Mouse (Mus musculus): ENCODE results near the gene Snhg11.

Snhg11 gene

DNA sequence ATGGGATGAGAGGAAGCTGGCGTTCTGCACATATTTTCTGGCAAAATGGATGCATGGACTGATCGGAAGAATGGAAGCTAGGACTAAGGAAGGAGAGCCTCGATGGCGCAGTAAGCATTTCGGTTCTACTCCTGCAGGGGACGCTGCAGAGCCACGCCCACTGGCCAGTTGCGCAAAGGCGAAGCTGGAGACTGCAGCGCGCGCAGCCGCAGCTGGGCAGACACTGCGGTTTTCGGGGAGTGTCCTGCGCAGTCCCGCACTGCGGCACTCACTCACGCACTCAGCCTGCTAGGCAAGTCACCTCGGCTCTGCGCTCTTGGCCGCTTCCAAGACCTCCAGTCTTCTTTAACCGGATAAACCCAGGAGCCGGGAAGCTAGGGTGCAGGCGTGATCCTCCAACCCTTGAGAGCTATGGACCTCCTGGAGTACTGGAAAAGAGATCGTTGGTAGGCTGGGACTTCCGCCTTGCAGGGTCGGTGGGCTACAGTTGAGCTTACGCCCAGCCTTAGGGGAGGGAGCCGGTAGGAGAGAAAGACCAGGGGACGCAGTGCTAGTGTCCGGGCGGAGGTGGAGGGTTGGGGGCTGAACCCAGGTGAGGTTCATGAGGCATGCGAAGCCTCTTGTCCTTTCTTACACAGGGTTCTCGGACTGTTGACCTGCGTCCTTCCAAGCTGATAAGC lies at the start of gene Snhg11:
Gene Snhg11, plus strand, starts transcription at position 196 of the 680 bp plus-strand sequence.
- peak; percentile 90 for DNase-seq (ENCODE audit: low spot score)

DNA sequence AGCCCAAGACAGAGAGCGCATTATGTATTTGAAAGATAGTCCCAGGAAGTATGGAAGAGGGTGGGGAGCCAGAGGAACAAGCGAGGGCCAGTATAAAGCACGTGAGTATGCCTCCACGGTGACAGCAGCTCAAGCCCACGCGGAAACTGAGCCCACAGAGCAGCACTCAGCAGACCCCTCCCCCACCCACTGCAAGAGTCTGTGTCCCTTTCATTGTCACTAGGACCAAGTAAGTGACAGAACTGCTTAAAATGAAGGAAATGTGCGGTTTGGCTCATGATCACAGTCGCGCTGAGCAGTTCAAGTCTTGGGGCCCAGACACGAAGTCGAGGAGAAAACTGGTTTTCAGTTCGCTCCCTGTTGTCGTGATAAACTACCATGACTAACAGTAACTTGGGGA lies 41.1 kb upstream of the Snhg11 start:
- DNase-seq (ENCODE audit: low spot score), result no peak

DNA sequence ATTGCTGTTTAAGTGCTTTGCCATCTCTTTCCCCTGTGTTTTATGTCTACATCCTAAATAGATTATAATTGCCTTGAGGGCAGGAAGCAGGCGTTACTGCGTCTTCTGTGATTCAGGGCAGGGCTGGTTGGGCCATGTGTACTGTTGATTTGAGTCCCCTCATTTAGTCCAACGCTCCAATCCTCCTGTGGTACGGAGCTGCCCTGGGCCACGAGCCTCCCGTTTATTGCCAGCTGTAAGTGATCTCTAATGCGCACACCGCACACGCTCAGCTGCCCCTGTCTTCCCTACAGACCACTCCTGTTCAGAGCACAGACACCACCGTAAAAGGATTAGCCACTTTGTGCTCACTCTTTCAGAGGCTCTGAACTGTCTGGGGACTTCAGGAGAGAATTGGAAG lies 37.7 kb upstream of the Snhg11 start:
- DNase-seq (ENCODE audit: low spot score), result no peak

DNA sequence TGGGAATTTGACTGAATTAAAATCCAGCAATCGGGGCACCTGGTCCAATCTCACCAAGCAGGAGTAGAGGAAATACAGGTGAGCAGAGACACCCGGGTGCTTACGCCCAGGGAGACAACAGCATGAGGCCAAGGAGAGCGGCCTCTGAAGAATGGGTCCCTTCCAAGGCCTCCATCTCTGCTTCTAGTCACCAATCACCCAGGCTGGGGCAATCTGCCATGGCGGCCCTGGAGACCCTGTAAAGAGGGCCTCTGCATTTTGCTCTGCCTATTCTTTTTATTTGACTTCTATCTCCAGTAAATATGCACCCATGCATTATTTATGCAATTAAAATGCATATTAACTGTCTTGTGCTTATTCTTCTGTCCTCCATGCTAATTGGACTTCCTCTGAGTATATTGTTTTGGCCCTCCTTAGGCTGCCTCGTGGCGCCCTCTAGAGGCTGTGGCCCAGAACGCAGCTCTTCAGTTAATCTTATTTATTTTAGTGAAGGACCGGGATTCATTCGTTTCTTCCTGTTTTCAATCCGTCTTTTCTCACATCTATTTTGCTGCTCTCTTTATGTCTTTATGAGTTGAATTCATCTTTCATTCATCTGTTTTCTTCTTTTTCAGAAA lies 35.4 kb upstream of the Snhg11 start:
- peak; percentile 63 for DNase-seq (ENCODE audit: low spot score)

GRCm38 (mm10) chr2:158341324-158341723 lies 34.1 kb upstream of the Snhg11 start:
- DNase-seq (ENCODE audit: low spot score), result no peak

DNA sequence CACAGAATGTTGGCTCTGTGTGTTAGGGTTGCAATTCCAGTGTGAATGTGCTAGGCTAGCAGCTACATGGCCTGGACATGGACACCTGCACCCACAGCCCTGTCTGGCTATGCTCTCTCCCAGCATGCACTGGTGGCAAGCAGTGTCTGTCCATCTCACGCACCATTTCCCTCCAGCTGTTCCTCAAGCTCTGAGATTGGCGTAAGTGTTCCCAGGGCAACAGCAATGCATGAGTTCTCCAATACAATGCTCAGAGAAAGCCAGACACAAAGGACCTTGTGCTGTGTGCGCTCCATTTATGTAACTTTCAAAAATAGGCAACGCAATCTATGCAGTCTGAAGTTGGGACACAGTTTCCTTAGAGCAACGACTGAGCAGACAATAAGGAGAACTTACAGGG lies 31.9 kb upstream of the Snhg11 start:
- peak; percentile 76 for DNase-seq (ENCODE audit: low spot score)

DNA sequence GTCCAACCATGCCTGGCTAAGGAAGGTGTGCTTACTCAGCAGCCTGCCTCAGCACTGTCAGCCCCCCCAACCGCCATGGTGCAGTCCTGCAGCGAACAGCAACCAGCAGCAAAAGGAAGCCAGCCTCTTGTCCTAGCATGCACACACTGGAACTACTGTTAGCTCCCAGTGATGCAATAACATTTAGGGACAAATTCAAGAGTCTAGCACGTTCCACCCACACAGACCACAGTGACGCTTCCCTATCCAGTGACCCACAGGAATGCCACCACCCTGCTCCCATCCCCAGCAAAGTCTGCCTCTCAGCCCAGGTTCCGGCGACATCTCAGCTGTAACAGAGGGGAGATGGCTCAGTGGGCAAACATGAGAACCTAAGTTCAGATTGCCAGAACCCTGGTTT lies 29.0 kb upstream of the Snhg11 start:
- DNase-seq (ENCODE audit: low spot score), result no peak

DNA sequence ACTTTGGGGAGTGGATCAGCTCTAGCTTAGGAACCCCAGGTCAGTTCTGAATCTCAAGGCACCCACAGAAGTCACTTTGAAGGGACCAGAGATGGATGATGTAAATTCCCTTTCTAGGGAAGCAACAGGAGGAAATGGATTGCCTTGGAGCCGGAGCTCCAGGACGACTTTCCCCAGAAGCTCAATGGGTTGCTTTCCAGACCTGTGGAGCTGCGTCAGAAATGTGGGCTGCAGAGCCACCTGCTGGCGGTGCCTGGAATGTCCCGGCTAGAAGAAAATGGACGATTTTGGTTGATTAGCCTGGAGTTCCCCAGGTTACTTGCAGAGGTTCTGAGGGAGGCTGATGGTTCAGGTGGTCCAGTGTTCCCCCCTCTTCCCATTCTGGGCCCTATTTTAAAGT lies 27.6 kb upstream of the Snhg11 start:
- peak; percentile 77 for DNase-seq (ENCODE audit: low spot score)

- DNase-seq (ENCODE audit: low spot score), result no peak
These were observed 22.5 kb upstream of the Snhg11 start for GRCm38 (mm10) chr2:158352801-158353520.

DNA sequence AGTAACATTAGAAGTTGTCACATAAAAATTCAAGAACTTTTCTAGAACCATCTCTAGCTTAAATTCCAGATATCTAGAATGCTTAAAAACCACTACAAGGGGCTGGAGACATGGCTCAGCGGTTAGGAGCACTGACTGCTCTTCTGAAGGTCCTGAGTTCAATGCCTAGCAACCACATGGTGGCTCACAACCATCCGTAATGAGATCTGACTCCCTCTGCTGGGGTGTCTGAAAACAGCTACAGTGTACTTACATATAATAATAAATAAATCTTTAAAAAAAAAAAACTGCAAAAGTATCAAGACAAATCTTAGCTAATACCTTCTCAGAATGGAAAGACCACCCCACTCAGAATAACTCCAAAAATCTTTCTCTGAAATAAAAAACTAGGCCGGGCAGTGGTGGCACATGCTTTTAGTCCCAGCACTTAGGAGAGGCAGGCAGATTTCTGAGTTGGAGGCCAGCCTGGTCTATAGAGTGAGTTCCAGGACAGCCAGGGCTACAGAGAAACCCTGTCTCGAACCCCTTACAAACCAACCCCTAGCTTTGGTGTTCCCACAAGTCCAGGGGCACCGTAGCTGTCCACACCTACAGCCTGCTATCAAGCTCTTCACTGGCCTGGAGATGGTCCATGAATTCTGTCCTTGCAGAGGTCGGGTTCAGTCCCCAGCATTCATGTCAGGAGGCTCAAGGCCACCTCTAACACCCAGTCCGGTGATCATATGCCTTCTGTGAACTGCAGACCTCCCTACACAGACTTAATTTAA lies 20.9 kb upstream of the Snhg11 start:
- no peak for DNase-seq (ENCODE audit: low spot score)

- DNase-seq (ENCODE audit: low spot score), result no peak
These were observed 20.2 kb upstream of the Snhg11 start for GRCm38 (mm10) chr2:158355238-158355637.

GRCm38 (mm10) chr2:158356121-158356520 lies 19.3 kb upstream of the Snhg11 start:
- no peak for DNase-seq (ENCODE audit: low spot score)

- no peak for DNase-seq (ENCODE audit: low spot score)
These were observed 15.4 kb upstream of the Snhg11 start for GRCm38 (mm10) chr2:158359757-158360620.

DNA sequence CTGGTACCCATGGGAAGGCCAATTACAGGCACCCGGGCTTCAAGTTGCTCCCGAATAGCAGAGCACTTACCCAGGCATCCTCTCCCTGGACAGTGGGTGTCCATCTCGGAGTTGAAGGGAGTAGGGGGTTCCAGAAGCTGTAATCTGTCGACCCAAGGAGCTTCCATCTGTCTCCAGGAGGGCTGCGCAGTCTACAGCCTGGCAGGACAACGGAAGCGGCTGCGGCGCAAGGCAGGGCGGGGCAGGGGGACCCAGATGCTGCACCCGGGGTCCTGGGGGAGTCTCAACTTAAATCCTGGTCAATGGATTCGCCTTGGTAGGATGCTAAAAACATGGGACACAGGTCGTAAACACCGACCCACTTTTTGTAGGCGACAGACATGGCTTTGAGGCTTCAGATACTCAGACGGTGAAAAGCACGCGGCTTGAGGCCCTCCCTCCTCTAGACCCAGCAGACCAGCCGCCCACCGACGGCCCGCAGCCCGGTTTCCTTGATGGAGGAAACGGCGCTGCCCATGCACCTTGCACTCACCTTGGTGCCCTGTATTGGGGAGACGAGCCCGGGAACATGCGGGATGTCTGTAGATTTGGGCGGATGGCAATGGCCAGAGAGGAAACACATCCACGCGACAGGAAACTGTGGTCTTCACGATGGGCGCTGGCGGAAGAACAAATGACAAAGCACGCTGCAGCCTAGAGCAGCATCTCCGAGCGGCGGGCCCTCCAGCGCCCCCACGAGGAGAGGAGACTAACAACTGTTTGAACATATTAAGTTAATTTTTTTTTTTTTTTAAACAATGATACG lies 14.4 kb upstream of the Snhg11 start:
- DNase-seq (ENCODE audit: low spot score), result peak; percentile 96

DNA sequence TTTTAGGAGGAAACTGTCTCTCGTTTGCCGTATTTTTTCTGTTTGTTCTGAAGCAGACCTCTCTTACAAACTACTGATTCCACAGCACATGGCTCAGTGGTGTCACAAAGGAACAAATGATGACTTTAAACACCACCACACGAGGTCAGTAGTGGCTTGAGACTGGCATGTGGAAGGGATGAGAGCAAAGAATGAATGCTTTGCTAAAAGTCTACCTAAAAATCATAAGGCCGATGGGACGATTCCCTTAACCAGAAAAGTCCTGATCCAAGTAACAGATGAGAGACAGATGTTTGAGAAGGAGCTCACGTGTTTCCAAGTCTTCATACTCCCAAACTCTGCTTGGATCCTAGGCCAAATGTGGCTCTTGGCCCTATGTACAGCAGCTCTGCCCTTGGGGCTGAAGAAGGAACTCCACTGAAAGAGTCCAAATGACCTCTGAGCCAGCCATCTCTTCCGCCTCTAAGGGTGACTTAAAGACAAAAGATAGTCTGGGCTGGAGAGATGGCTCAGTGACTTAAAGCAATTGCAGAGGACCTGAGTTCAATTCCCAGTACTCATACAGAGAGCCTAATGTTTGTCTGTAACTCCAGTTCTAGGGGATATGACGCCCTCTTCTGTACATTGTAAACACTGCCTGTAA lies 13.6 kb upstream of the Snhg11 start:
- no peak for DNase-seq (ENCODE audit: low spot score)

DNA sequence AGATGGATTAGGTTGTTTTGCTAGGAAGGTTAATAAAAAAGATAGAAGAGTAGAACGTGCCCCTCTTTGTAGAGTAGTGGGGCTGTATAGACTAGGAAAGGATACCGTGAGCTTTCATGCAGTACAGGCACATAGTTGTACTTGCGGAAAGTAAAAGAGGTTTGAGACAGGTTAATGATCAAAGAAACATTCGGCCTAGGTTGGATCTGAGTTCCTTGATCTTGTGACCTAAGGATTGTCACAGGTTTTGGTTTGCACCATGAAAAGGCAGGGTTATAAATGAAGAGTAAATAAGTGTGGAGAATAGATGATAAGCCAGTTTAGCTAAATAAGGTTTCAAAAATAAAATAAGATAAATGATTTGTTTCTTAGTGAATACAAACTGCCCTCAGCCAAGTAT lies 11.3 kb upstream of the Snhg11 start:
- no peak for DNase-seq (ENCODE audit: low spot score)

DNA sequence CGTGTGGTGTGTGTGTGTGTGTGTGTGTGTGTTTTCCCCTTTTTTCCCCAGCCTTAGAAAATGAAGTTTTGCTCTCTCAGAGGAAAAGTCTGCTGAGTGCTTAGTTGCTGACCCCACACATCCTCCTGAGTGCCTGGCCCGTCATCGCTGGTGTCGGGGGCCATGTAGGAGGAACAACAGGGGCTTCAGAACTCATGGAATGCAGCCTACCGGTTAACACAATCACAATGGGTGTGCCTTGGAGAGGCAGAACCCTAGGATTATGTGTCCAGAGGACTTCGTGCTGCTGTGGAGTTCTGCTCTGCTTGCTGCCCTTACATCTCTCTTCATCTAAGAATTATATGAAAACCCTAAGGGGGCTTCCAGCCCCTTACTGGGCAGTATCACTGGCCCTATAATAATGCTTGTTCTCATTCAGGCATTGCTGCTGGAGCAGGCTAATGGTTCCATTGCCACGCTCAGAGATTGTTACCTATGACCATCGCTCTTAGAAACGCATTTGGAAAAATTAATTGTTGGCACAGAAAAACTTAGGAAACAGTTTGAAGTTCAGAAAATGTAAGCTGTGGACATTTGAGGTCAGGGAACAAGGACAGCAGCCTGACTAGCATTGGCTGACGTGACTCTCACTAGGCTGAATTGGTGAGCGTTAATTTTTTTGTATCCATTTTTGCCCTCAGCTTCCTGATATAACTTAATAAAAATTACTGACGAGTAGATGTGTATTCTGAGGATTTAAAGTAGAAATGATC lies 10.2 kb upstream of the Snhg11 start:
- no peak for DNase-seq (ENCODE audit: low spot score)

- DNase-seq (ENCODE audit: low spot score), result no peak
These were observed 7.8 kb upstream of the Snhg11 start for GRCm38 (mm10) chr2:158367654-158368053.

DNA sequence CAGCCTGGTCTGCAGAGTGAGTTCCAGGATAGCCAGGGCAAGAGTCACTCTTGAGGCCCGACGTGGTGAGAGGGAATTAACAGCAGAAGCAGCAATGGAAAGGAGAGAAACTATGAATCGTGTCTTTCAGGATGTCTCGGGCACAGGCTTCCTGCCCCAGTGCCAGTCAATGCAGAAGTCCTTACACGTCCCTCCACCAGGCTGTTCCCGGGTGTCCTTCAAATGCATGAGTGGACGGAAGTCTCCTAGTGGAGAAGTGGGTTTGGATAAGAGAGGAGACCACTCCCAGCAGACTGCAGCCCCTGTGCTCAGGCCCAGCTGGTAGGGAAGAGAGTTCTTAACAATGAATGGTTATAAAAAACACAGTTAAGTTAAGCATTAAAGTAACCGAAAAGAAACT lies 7.1 kb upstream of the Snhg11 start:
- no peak for DNase-seq (ENCODE audit: low spot score)
